Comparison of ENCODE assay signal across 27 mouse cellular contexts in the genomic region with DNA sequence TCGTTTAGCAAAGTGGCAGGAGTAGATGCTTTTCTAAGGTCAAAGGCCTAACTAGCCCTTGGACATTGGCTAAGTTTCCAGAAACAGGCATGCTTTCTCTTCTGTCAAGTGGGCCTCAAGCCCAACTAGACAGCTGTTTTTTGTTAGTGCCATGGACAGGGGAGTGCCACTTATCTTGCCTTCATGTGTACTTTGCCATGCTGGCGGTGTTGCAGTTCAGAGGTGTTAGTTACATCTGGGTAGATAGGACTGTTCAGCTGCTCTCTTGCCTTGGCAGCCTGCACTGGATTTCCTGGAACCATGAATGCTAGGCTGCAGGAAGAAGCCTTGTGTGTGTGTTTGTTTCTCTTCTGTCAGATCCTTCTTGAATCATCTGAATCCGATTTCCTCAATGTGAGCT.
DNase-seq lines count a peak whose midpoint lies in the region; ATAC-seq and TF ChIP-seq lines count a peak whose summit lies in the region.
"Had no signal": no experiment of that assay in that cellular context is flagged by ENCODE, and none has a peak within 500 bp of the region (broad histone marks: within the 10 kb centered on the region; RNA-seq: fewer than 3 reads in every experiment).

No protein-coding gene starts in this region.

- H3K36me3 ChIP-seq in heart, adult 2 months (ENCODE audit: control insufficient read depth, insufficient read depth, low read length): no peaks in the 10 kb centered on the region
- H3K36me3 ChIP-seq in heart, embryonic 10.5 days: no peaks in the 10 kb centered on the region
- no peaks in the 10 kb centered on the region for H3K36me3 ChIP-seq in lung, postnatal 0 days (ENCODE audit: insufficient read depth, low read length)
- no peaks in the 10 kb centered on the region for H3K36me3 ChIP-seq in midbrain, embryonic 16.5 days (ENCODE audit: control insufficient read depth, insufficient read depth, low read length)
- H3K36me3 ChIP-seq: forebrain, embryonic 12.5 days; heart, embryonic 13.5 days; hindbrain, embryonic 12.5 days; intestine, embryonic 15.5 days; limb, embryonic 13.5 days; midbrain, embryonic 10.5 days; midbrain, embryonic 15.5 days had no signal

- no peak overlapping the region for H3K27ac ChIP-seq in heart, adult 2 months
- H3K27ac ChIP-seq in heart, embryonic 10.5 days: no peak overlapping the region
- no peak overlapping the region for H3K27ac ChIP-seq in lung, postnatal 0 days (ENCODE audit: low read length)
- no peak overlapping the region for H3K27ac ChIP-seq in midbrain, embryonic 16.5 days (ENCODE audit: low read length)
- H3K27ac ChIP-seq: forebrain, embryonic 12.5 days; heart, embryonic 13.5 days; hindbrain, embryonic 12.5 days; hindbrain, postnatal 0 days; intestine, embryonic 15.5 days; limb, embryonic 13.5 days; midbrain, embryonic 10.5 days; midbrain, embryonic 15.5 days had no signal

- no peak for TF ChIP-seq POLR2A in heart, adult 2 months (IDR thresholded peaks at IDR 0.05; ENCODE audit: insufficient read depth, low read depth, low read length)

- H3K9ac ChIP-seq in heart, adult 2 months (ENCODE audit: low read depth, low read length): no peak overlapping the region
- H3K9ac ChIP-seq in lung, postnatal 0 days (replicated peaks; ENCODE audit: low read depth): no peak overlapping the region
- H3K9ac ChIP-seq in midbrain, embryonic 16.5 days (ENCODE audit: low read depth, low read length): no peak overlapping the region
- H3K9ac ChIP-seq: forebrain, embryonic 12.5 days; heart, embryonic 13.5 days; hindbrain, embryonic 12.5 days; intestine, embryonic 15.5 days; limb, embryonic 13.5 days; midbrain, embryonic 15.5 days had no signal

- peaks cover 1% of the 10 kb centered on the region; the same call in 1 of the 2 replicates for H3K4me1 ChIP-seq in heart, adult 2 months (ENCODE audit: control insufficient read depth, insufficient read depth, low read length)
- no peaks in the 10 kb centered on the region for H3K4me1 ChIP-seq in heart, embryonic 10.5 days
- H3K4me1 ChIP-seq in lung, postnatal 0 days (ENCODE audit: insufficient read depth, low read depth, low read length): no peaks in the 10 kb centered on the region
- H3K4me1 ChIP-seq in midbrain, embryonic 16.5 days (ENCODE audit: control insufficient read depth, insufficient read depth, low read length): no peaks in the 10 kb centered on the region
- H3K4me1 ChIP-seq: forebrain, embryonic 12.5 days; heart, embryonic 13.5 days; hindbrain, embryonic 12.5 days; intestine, embryonic 15.5 days; limb, embryonic 13.5 days; midbrain, embryonic 10.5 days; midbrain, embryonic 15.5 days had no signal

- H3K79me2 ChIP-seq in heart, adult 2 months (replicated peaks; ENCODE audit: control insufficient read depth, insufficient read depth, low read length): no peaks in the 10 kb centered on the region

- no peak overlapping the region for H3K4me2 ChIP-seq in lung, postnatal 0 days (replicated peaks; ENCODE audit: low read depth, low read length)
- no peak overlapping the region for H3K4me2 ChIP-seq in midbrain, embryonic 16.5 days (ENCODE audit: low read length)
- H3K4me2 ChIP-seq: forebrain, embryonic 12.5 days; heart, embryonic 13.5 days; hindbrain, embryonic 12.5 days; intestine, embryonic 15.5 days; limb, embryonic 13.5 days; liver, embryonic 11.5 days; midbrain, embryonic 15.5 days had no signal

- peak; percentile 24 to 71 for DNase-seq in heart, adult 2 months
- no peak for DNase-seq in heart, embryonic 10.5 days (ENCODE audit: low spot score)
- peak; percentile 73 to 74 for DNase-seq in heart, adult 9 months (ENCODE audit: low spot score in 2 of 2)
- peak; percentile 56 to 69 for DNase-seq in heart, postnatal 10 days
- DNase-seq in lung, postnatal 0 days (ENCODE audit: low spot score): peak; percentile 16
- no peak for DNase-seq in adrenal gland, adult 2 months
- DNase-seq in c-Kit-positive CD71-positive TER-119-positive erythroid progenitor cells, embryonic 14.5 days (ENCODE audit: low spot score): no peak
- DNase-seq: adrenal gland, postnatal 36 days; cerebellum, adult 2 months; cerebellum, postnatal 14 days; gastrocnemius, postnatal 14 days; kidney, adult 2 months; kidney, postnatal 4 days; right cerebral cortex, adult 18-20 months; thymus, postnatal 4 days had no signal

- WGBS in heart, adult 2 months: 22% methylated on average over 3 of the region's 3 CpGs
- 61% methylated on average over 3 of the region's 3 CpGs for WGBS in heart, embryonic 10.5 days
- WGBS in lung, postnatal 0 days: 32% methylated on average over 3 of the region's 3 CpGs
- WGBS in midbrain, embryonic 16.5 days: 82% methylated on average over 3 of the region's 3 CpGs

- intact Hi-C loops in heart, adult 2 months (cut with DNase I): loop anchor here (10.0 kb wide), 1 partner anchor 93 kb away; no protein-coding TSS in a partner anchor
- intact Hi-C loops in heart, postnatal 10 days (cut with DNase I): no loop called here

- H3K27me3 ChIP-seq in heart, adult 2 months (ENCODE audit: control insufficient read depth, insufficient read depth, low read length): no peaks in the 10 kb centered on the region
- H3K27me3 ChIP-seq in heart, embryonic 10.5 days (ENCODE audit: insufficient read depth, poor library complexity, severe bottlenecking): no peaks in the 10 kb centered on the region
- no peaks in the 10 kb centered on the region for H3K27me3 ChIP-seq in lung, postnatal 0 days (replicated peaks; ENCODE audit: insufficient read depth, low read length)
- H3K27me3 ChIP-seq in midbrain, embryonic 16.5 days (ENCODE audit: control insufficient read depth, insufficient read depth, low read depth, low read length): no peaks in the 10 kb centered on the region
- H3K27me3 ChIP-seq: forebrain, embryonic 12.5 days; heart, embryonic 13.5 days; hindbrain, embryonic 12.5 days; intestine, embryonic 15.5 days; limb, embryonic 13.5 days; midbrain, embryonic 15.5 days; Patski had no signal

- H3K9me3 ChIP-seq in heart, embryonic 10.5 days: no peaks in the 10 kb centered on the region
- no peaks in the 10 kb centered on the region for H3K9me3 ChIP-seq in lung, postnatal 0 days (ENCODE audit: low read length)
- no peaks in the 10 kb centered on the region for H3K9me3 ChIP-seq in midbrain, embryonic 16.5 days (replicated peaks; ENCODE audit: control insufficient read depth, low read length, poor library complexity, severe bottlenecking)
- H3K9me3 ChIP-seq: forebrain, embryonic 12.5 days; heart, embryonic 13.5 days; hindbrain, embryonic 12.5 days; intestine, embryonic 15.5 days; limb, embryonic 13.5 days; midbrain, embryonic 10.5 days; midbrain, embryonic 15.5 days had no signal

- TF ChIP-seq CTCF in heart, adult 2 months (IDR thresholded peaks at IDR 0.05): no peak
- TF ChIP-seq CTCF in lung, postnatal 0 days (IDR thresholded peaks at IDR 0.05): no peak

- no peak overlapping the region for H3K4me3 ChIP-seq in heart, adult 2 months
- no peak overlapping the region for H3K4me3 ChIP-seq in heart, embryonic 10.5 days
- H3K4me3 ChIP-seq in lung, postnatal 0 days (ENCODE audit: low read depth, low read length): no peak overlapping the region
- no peak overlapping the region for H3K4me3 ChIP-seq in midbrain, embryonic 16.5 days (ENCODE audit: low read depth, low read length)
- H3K4me3 ChIP-seq: erythroblast, embryonic 14.5 days; forebrain, embryonic 12.5 days; heart, embryonic 13.5 days; hindbrain, embryonic 12.5 days; intestine, embryonic 15.5 days; limb, embryonic 13.5 days; midbrain, embryonic 10.5 days; midbrain, embryonic 15.5 days had no signal

- TF ChIP-seq EP300 in heart, adult 2 months (IDR thresholded peaks at IDR 0.05; ENCODE audit: insufficient read depth, low read depth, low read length): peak; percentile 92
- TF ChIP-seq EP300 in lung, postnatal 0 days (IDR thresholded peaks at IDR 0.05): no peak

- peak; percentile 37; the same call in 1 of the 2 replicates for ATAC-seq in lung, postnatal 0 days
- ATAC-seq in midbrain, embryonic 16.5 days: no peak
- ATAC-seq: hindbrain, postnatal 0 days; intestine, embryonic 15.5 days; midbrain, embryonic 15.5 days; Patski had no signal

Comparison
In these comparisons a context has a peak if more than half of its experiments do, and no peak if none do; other contexts are left out.
1. DNase-seq: peak in heart, adult 2 months (2 of 2), heart, adult 9 months (2 of 2), heart, postnatal 10 days (2 of 2) and lung, postnatal 0 days (single experiment); none in heart, embryonic 10.5 days (single experiment), adrenal gland, adult 2 months (single experiment) and c-Kit-positive CD71-positive TER-119-positive erythroid progenitor cells, embryonic 14.5 days (single experiment).